Mouse (Mus musculus): ENCODE data around the gene Slco1a5. TPM values are rescaled to one million over a fixed set of nuclear protein-coding genes. Genes with fewer than 3 reads are reported as not detected.

Gene Slco1a5
- total and polyA plus RNA-seq, 3 experiments: 0.04 TPM; not detected in 2

DNA sequence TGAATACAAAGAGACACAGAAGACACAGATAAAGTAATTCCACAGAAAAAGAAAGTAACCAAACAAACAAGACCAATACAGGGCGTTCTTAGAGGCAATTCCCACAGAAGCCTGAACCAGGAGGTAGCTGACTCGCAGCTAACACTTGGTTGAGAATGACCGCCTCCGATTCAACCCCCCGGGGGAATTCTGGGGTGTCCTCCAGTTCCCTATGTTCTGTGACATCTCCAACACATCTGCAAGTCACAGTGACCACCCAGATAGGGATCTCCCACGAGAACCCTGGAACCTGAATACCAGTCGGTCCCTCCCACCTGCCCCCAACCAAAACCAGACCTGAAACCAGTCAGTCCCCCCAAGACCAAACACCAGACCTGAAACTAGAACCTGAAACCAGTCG, 128.5 kb downstream of the Slco1a5 start:
- no peaks in the 10 kb centered on the region; a peak in 1 of 4 replicates for H3K36me3 ChIP-seq (ENCODE audit: control insufficient read depth in 1 of 2, insufficient read depth in 2 of 2, low read length in 2 of 2)
- DNase-seq (ENCODE audit: low read depth, low spot score): no peak
- H3K9ac ChIP-seq (ENCODE audit: control insufficient read depth, low read depth, low read length, poor library complexity, severe bottlenecking): no peak overlapping the region
- H3K4me1 ChIP-seq (ENCODE audit: control insufficient read depth in 1 of 2, insufficient read depth in 2 of 2, low read length in 2 of 2): no peaks in the 10 kb centered on the region; a peak in 1 of 4 replicates
- H3K27ac ChIP-seq (ENCODE audit: control insufficient read depth, low read depth, low read length): no peak overlapping the region
- no peaks in the 10 kb centered on the region for H3K79me2 ChIP-seq (ENCODE audit: control insufficient read depth, insufficient read depth, low read length, poor library complexity)
- TF ChIP-seq MAZ (IDR thresholded peaks at IDR 0.05; ENCODE audit: low read depth, low read length): no peak
- no peak for TF ChIP-seq ZNF384 (IDR thresholded peaks at IDR 0.05; ENCODE audit: low read depth, low read length)
- no peak for TF ChIP-seq ELF1 (IDR thresholded peaks at IDR 0.05; ENCODE audit: low read depth, low read length)
- TF ChIP-seq NRF1 (IDR thresholded peaks at IDR 0.05; ENCODE audit: insufficient read depth, low read depth, low read length, poor library complexity, severe bottlenecking): no peak
- TF ChIP-seq SMC3 (IDR thresholded peaks at IDR 0.05; ENCODE audit: low read depth, low read length): no peak
- no peak for TF ChIP-seq TAL1 (IDR thresholded peaks at IDR 0.05; ENCODE audit: low read length)
- no peak for TF ChIP-seq GABPA (IDR thresholded peaks at IDR 0.05; ENCODE audit: low read depth, low read length)
- no peaks in the 10 kb centered on the region for H3K9me3 ChIP-seq (replicated peaks; ENCODE audit: insufficient read depth, low read length)
- H3K4me3 ChIP-seq (ENCODE audit: control insufficient read depth in 1 of 2, insufficient read depth in 1 of 2, low read depth in 2 of 2, low read length in 2 of 2): no peak overlapping the region
- no peaks in the 10 kb centered on the region for H3K27me3 ChIP-seq (ENCODE audit: control insufficient read depth in 1 of 2, insufficient read depth in 2 of 2, low read length in 2 of 2)

DNA sequence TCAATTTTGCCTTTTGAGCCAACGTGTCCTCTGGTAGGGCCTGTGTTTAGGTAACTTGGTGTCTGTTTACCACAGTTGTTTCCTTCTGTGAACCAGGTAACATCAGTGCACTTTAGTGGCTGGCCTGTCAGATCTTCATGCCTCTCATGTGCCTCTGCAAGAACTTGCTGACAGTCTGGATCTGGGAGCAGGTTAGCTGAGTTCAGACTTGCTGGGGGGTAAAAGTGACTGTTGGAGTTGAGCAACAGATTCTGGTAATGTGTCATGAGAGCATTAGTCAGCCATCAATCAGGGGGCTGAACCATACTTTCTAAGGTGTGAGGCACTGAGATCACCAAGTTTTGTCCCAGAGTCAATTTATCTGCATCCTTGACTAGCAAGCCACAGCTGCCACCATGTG, 130.8 kb downstream of the Slco1a5 start:
- no peak overlapping the region for H3K4me3 ChIP-seq (ENCODE audit: control insufficient read depth in 1 of 2, insufficient read depth in 1 of 2, low read depth in 2 of 2, low read length in 2 of 2)
- H3K4me1 ChIP-seq (ENCODE audit: control insufficient read depth in 1 of 2, insufficient read depth in 2 of 2, low read length in 2 of 2): no peaks in the 10 kb centered on the region
- H3K27ac ChIP-seq (ENCODE audit: control insufficient read depth, low read depth, low read length): no peak overlapping the region
- no peaks in the 10 kb centered on the region; a peak in 1 of 4 replicates for H3K36me3 ChIP-seq (ENCODE audit: control insufficient read depth in 1 of 2, insufficient read depth in 2 of 2, low read length in 2 of 2)
- no peaks in the 10 kb centered on the region; the same call in 1 of the 2 replicates for H3K9me3 ChIP-seq (replicated peaks; ENCODE audit: insufficient read depth, low read length)
- H3K79me2 ChIP-seq (ENCODE audit: control insufficient read depth, insufficient read depth, low read length, poor library complexity): no peaks in the 10 kb centered on the region
- no peaks in the 10 kb centered on the region for H3K27me3 ChIP-seq (ENCODE audit: control insufficient read depth in 1 of 2, insufficient read depth in 2 of 2, low read length in 2 of 2)
- no peak overlapping the region for H3K9ac ChIP-seq (ENCODE audit: control insufficient read depth, low read depth, low read length, poor library complexity, severe bottlenecking)
- DNase-seq (ENCODE audit: low read depth, low spot score): no peak
- TF ChIP-seq ZC3H11A (IDR thresholded peaks at IDR 0.05; ENCODE audit: low read depth, low read length) (no peak), POLR2A (IDR thresholded peaks at IDR 0.05; ENCODE audit: control insufficient read depth in 1 of 2, insufficient read depth in 1 of 2, low read depth in 1 of 2, low read length in 2 of 2, poor library complexity in 1 of 2) (no peak), CHD1 (IDR thresholded peaks at IDR 0.05; ENCODE audit: low read depth, low read length) (no peak), MYC (IDR thresholded peaks at IDR 0.05; ENCODE audit: low read depth, low read length) (no peak), RAD21 (IDR thresholded peaks at IDR 0.05; ENCODE audit: low read depth, low read length) (no peak), ZMIZ1 (IDR thresholded peaks at IDR 0.05; ENCODE audit: low read depth, low read length) (no peak), CTCF (IDR thresholded peaks at IDR 0.05 in 2 of 3, conservative IDR thresholded peaks at IDR 0.05 in 1 of 3; ENCODE audit: control insufficient read depth in 1 of 3, insufficient read depth in 1 of 3, low read depth in 2 of 3, low read length in 3 of 3, poor library complexity in 1 of 3, severe bottlenecking in 1 of 3) (no peak)

DNA sequence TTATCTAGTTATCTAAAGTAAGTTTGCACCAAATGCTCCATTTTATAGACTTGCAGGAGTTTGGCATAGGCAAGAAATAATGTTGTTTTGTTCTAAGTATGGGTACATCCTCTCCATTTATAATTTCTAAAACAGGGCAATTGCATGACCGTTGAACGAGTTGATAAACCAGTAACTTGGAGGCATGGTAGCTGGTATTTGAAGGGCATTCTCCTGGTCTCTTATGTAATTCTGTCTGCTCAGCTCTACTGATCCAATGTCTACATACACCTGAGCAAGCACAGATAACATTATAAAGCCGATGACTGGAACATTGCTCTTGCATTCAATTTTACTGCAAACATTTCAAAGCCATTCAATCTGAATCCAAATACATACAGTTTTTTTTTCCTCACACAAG, 135.4 kb downstream of the Slco1a5 start:
- no peak for DNase-seq (ENCODE audit: low read depth, low spot score)
- no peak for TF ChIP-seq MAZ (IDR thresholded peaks at IDR 0.05; ENCODE audit: low read depth, low read length)
- no peak for TF ChIP-seq BHLHE40 (IDR thresholded peaks at IDR 0.05; ENCODE audit: borderline replicate concordance, low read depth, low read length)
- no peak for TF ChIP-seq ZC3H11A (IDR thresholded peaks at IDR 0.05; ENCODE audit: low read depth, low read length)
- TF ChIP-seq NRF1 (IDR thresholded peaks at IDR 0.05; ENCODE audit: insufficient read depth, low read depth, low read length, poor library complexity, severe bottlenecking): no peak
- TF ChIP-seq POLR2AphosphoS5 (IDR thresholded peaks at IDR 0.05; ENCODE audit: borderline replicate concordance, low read depth, low read length): no peak
- no peak for TF ChIP-seq GABPA (IDR thresholded peaks at IDR 0.05; ENCODE audit: low read depth, low read length)
- TF ChIP-seq MEF2A (IDR thresholded peaks at IDR 0.05; ENCODE audit: extremely low read depth, insufficient replicate concordance, low read depth, low read length, poor library complexity, severe bottlenecking): no peak
- TF ChIP-seq TAL1 (IDR thresholded peaks at IDR 0.05; ENCODE audit: low read length): no peak
- no peak for TF ChIP-seq UBTF (IDR thresholded peaks at IDR 0.05; ENCODE audit: borderline replicate concordance, insufficient read depth, low read depth, low read length)
- TF ChIP-seq MYB (IDR thresholded peaks at IDR 0.05; ENCODE audit: low read depth, low read length): no peak
- Histone ChIP-seq H3K4me3 (ENCODE audit: control insufficient read depth in 1 of 2, insufficient read depth in 1 of 2, low read depth in 2 of 2, low read length in 2 of 2) (no peak overlapping the region), H3K9ac (ENCODE audit: control insufficient read depth, low read depth, low read length, poor library complexity, severe bottlenecking) (no peak overlapping the region), H3K9me3 (replicated peaks; ENCODE audit: insufficient read depth, low read length) (no peaks in the 10 kb centered on the region; the same call in 1 of the 2 replicates), H3K79me2 (ENCODE audit: control insufficient read depth, insufficient read depth, low read length, poor library complexity) (no peaks in the 10 kb centered on the region), H3K27ac (ENCODE audit: control insufficient read depth, low read depth, low read length) (no peak overlapping the region), H3K4me1 (ENCODE audit: control insufficient read depth in 1 of 2, insufficient read depth in 2 of 2, low read length in 2 of 2) (no peaks in the 10 kb centered on the region), H3K27me3 (ENCODE audit: control insufficient read depth in 1 of 2, insufficient read depth in 2 of 2, low read length in 2 of 2) (no peaks in the 10 kb centered on the region), H3K36me3 (ENCODE audit: control insufficient read depth in 1 of 2, insufficient read depth in 2 of 2, low read length in 2 of 2) (no peaks in the 10 kb centered on the region)
